Mouse (Mus musculus): Measurements from ENCODE around the gene Grap. TPM values are rescaled to one million over a fixed set of nuclear protein-coding genes. Genes with fewer than 3 reads are reported as not detected.

The Grap gene
- 10.2 and 11.8 TPM in 2 replicates for polyA plus RNA-seq (2016; fragmentation: Nextera tagmentation; extraction: Ambion mirVana)

GRCm38 (mm10) chr11:61652686-61653447 lies at the start of gene Grap:
Gene Grap, plus strand, starts transcription at chr11:61653265.
- no peaks in the 10 kb centered on the region for H3K27me3 ChIP-seq (ENCODE audit: insufficient read depth, poor library complexity, severe bottlenecking)
- no peak for DNase-seq (ENCODE audit: low spot score)
- no peaks in the 10 kb centered on the region for H3K9me3 ChIP-seq
- H3K4me1 ChIP-seq = peaks cover 15% of the 10 kb centered on the region
- H3K27ac ChIP-seq = peak within 1 kb of the TSS; percentile 54
- no peaks in the 10 kb centered on the region for H3K36me3 ChIP-seq
- peak within 1 kb of the TSS; percentile 29 for H3K4me3 ChIP-seq
- WGBS = 49% methylated on average over 10 of the region's 10 CpGs

DNA sequence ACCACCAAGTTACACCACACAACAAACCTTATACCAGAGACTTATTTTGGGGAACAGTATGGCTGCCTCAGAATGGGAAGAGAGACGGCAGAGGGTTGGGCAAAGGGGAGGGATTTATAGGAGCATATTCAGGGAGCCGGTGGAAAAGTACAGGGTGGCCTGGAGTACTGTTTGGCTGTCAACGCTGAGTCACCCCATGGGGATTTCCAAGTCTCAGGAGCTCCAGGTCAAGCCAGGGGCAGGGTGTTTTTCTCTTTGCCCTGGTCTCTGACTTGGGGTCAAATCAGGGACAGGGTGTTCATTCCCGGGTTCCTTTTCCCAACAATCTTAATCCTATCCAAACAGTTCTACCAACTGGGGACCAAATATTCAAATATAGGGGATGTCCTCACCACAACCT lies 45.0 kb upstream of the Grap start:
- no peaks in the 10 kb centered on the region for H3K4me1 ChIP-seq
- 68% methylated on average over 4 of the region's 4 CpGs for WGBS

GRCm38 (mm10) chr11:61611197-61611596 lies 41.9 kb upstream of the Grap start:
- Histone ChIP-seq H3K4me3 (no peak overlapping the region), H3K4me1 (peaks cover 15% of the 10 kb centered on the region), H3K27ac (no peak overlapping the region), H3K36me3 (no peaks in the 10 kb centered on the region), H3K27me3 (ENCODE audit: insufficient read depth, poor library complexity, severe bottlenecking) (no peaks in the 10 kb centered on the region), H3K9me3 (peaks cover 5% of the 10 kb centered on the region; the same call in 1 of the 2 replicates)
- WGBS = 67% methylated on average over 3 of the region's 3 CpGs
- DNase-seq (ENCODE audit: low spot score) = no peak

More for the DNA sequence above, 45.0 kb upstream of the Grap start:
- Histone ChIP-seq H3K27me3 (ENCODE audit: insufficient read depth, poor library complexity, severe bottlenecking) (no peaks in the 10 kb centered on the region), H3K9me3 (peaks cover 5% of the 10 kb centered on the region; the same call in 1 of the 2 replicates), H3K36me3 (no peaks in the 10 kb centered on the region), H3K27ac (no peak overlapping the region), H3K4me3 (no peak overlapping the region)
- no peak for DNase-seq (ENCODE audit: low spot score)

- peaks cover 25% of the 10 kb centered on the region for H3K4me1 ChIP-seq
- WGBS = 83% methylated on average over 4 of the region's 4 CpGs
- H3K27ac ChIP-seq = no peak overlapping the region
- H3K36me3 ChIP-seq = no peaks in the 10 kb centered on the region
- H3K9me3 ChIP-seq = peaks cover 5% of the 10 kb centered on the region; the same call in 1 of the 2 replicates
- no peaks in the 10 kb centered on the region for H3K27me3 ChIP-seq (ENCODE audit: insufficient read depth, poor library complexity, severe bottlenecking)
- H3K4me3 ChIP-seq = no peak overlapping the region
- DNase-seq (ENCODE audit: low spot score) = no peak
Measured at GRCm38 (mm10) chr11:61612116-61612635, 40.9 kb upstream of the Grap start.

GRCm38 (mm10) chr11:61614401-61614800 lies 38.7 kb upstream of the Grap start:
- Histone ChIP-seq H3K9me3 (no peaks in the 10 kb centered on the region), H3K27me3 (ENCODE audit: insufficient read depth, poor library complexity, severe bottlenecking) (no peaks in the 10 kb centered on the region), H3K4me3 (no peak overlapping the region), H3K27ac (no peak overlapping the region), H3K36me3 (no peaks in the 10 kb centered on the region), H3K4me1 (peaks cover 28% of the 10 kb centered on the region)
- WGBS = 62% methylated on average over 5 of the region's 5 CpGs
- DNase-seq (ENCODE audit: low spot score) = no peak

GRCm38 (mm10) chr11:61615686-61616522 lies 37.2 kb upstream of the Grap start:
- no peaks in the 10 kb centered on the region for H3K27me3 ChIP-seq (ENCODE audit: insufficient read depth, poor library complexity, severe bottlenecking)
- peak overlapping the region; percentile 51 for H3K4me3 ChIP-seq
- H3K36me3 ChIP-seq = no peaks in the 10 kb centered on the region
- 6% methylated on average over 19 of the region's 22 CpGs for WGBS
- no peak for DNase-seq (ENCODE audit: low spot score)
- H3K27ac ChIP-seq = peak overlapping the region; percentile 84
- H3K9me3 ChIP-seq = no peaks in the 10 kb centered on the region
- H3K4me1 ChIP-seq = peaks cover 39% of the 10 kb centered on the region

DNA sequence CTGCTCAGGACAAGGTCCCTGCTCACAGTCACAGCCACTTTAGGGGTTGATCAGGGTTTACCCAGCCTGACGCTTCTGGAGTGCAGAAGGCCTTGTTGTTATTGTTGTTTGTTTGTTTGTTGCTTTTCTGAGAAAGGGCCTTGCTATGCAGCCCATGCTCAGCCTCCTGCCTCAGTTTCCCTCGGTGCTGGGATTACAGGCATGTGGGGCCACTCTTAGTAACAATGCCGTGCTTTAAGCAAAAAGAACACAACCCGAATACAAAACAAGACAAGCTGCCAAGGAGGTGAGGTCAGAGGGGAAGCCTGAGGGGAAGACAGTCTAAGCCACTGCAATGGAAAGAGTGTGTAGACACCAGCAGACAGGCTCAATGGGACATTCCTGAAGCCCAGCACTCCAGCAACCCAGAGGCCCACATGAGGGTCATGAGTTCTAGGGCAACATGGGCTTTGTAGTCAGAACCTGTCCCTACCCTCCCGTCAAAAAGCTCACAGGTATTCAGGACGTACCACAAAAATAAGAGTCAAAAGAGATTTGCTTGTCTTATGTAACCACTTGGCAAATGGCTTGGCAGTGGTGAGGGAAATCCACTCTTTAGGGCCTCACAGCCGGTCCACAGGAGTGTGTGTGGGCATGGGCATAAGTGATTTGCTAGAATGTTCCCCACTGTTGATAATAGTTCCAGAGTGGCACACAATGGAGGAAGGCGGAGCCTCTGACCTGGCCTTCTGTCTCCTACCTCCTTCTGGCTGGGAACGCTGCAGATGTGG lies 36.4 kb upstream of the Grap start:
- WGBS = 64% methylated on average over 9 of the region's 9 CpGs
- H3K9me3 ChIP-seq = no peaks in the 10 kb centered on the region
- no peaks in the 10 kb centered on the region for H3K27me3 ChIP-seq (ENCODE audit: insufficient read depth, poor library complexity, severe bottlenecking)
- peaks cover 39% of the 10 kb centered on the region for H3K4me1 ChIP-seq
- no peaks in the 10 kb centered on the region for H3K36me3 ChIP-seq
- H3K27ac ChIP-seq = peak overlapping the region; percentile 84; the same call in 1 of the 2 replicates
- peak overlapping the region; percentile 51; the same call in 1 of the 2 replicates for H3K4me3 ChIP-seq
- DNase-seq (ENCODE audit: low spot score) = no peak

DNA sequence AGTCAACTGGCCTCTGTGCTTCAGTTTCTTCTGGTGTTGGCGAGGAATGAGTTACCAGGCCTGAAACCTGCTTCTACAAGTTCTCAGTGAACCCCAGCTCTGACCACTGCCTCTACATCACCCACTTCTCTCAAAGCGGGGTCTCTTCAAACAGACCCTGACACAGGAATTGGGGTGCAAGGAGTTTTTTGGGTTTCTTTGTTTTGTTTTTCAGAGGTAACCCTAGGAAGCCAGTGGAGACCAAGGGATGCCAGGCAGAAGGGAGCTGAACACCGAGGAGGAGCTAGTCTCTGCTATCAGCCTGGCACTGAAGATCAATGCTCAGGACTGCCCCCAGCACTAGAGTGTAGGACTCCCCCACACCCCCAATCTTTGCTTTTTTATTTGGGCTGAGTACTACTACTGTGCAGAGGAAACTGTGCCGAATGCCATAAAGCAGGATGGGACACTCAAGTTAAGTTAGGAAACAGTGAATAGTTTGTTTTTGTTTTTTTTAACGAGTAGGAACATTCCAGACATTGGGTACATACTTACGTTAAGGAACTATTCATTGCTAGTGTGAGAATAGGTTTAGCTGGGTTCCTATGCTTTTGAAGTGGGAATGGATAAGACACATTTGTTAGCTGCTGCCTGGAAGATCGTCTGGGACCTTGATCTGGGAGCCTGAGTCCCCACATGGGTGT lies 35.6 kb upstream of the Grap start:
- peak overlapping the region; percentile 49; the same call in 1 of the 2 replicates for H3K27ac ChIP-seq
- H3K4me1 ChIP-seq = peaks cover 39% of the 10 kb centered on the region
- 70% methylated on average over 7 of the region's 7 CpGs for WGBS
- no peak for DNase-seq (ENCODE audit: low spot score)
- no peaks in the 10 kb centered on the region for H3K36me3 ChIP-seq
- no peak overlapping the region for H3K4me3 ChIP-seq
- no peaks in the 10 kb centered on the region for H3K9me3 ChIP-seq
- H3K27me3 ChIP-seq (ENCODE audit: insufficient read depth, poor library complexity, severe bottlenecking) = no peaks in the 10 kb centered on the region

GRCm38 (mm10) chr11:61618131-61618530 lies 34.9 kb upstream of the Grap start:
- H3K27me3 ChIP-seq (ENCODE audit: insufficient read depth, poor library complexity, severe bottlenecking) = no peaks in the 10 kb centered on the region
- H3K36me3 ChIP-seq = no peaks in the 10 kb centered on the region
- 84% methylated on average over 8 of the region's 8 CpGs for WGBS
- H3K4me1 ChIP-seq = peaks cover 39% of the 10 kb centered on the region
- no peak overlapping the region for H3K4me3 ChIP-seq
- 0 out of 2 replicates have a peak overlapping the region, but pooled peaks have one; percentile 0 for H3K27ac ChIP-seq
- H3K9me3 ChIP-seq = no peaks in the 10 kb centered on the region
- DNase-seq (ENCODE audit: low spot score) = no peak

DNA sequence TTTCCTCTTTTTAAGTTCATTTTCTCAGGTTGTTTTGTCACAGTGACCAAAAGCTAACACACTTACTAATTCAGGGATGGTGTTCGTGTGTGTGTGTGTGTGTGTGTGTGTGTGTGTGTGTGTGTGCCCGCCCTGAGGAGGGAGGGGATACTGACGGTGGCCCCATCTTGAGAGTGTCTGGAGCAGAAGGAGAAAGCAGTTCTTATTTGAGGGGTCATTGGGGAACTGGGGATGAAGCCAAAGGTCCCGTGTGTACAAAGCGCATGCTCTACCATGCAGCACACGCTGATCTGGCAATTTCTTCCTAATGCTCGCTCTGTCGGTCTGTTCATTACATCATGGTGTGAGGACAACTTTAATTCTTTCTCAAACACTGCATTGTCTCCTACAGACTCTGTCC lies 34.5 kb upstream of the Grap start:
- peaks cover 39% of the 10 kb centered on the region for H3K4me1 ChIP-seq
- no peaks in the 10 kb centered on the region for H3K9me3 ChIP-seq
- no peak overlapping the region for H3K4me3 ChIP-seq
- 87% methylated on average over 8 of the region's 8 CpGs for WGBS
- H3K27ac ChIP-seq = no peak overlapping the region
- no peak for DNase-seq (ENCODE audit: low spot score)
- H3K36me3 ChIP-seq = no peaks in the 10 kb centered on the region
- H3K27me3 ChIP-seq (ENCODE audit: insufficient read depth, poor library complexity, severe bottlenecking) = no peaks in the 10 kb centered on the region

DNA sequence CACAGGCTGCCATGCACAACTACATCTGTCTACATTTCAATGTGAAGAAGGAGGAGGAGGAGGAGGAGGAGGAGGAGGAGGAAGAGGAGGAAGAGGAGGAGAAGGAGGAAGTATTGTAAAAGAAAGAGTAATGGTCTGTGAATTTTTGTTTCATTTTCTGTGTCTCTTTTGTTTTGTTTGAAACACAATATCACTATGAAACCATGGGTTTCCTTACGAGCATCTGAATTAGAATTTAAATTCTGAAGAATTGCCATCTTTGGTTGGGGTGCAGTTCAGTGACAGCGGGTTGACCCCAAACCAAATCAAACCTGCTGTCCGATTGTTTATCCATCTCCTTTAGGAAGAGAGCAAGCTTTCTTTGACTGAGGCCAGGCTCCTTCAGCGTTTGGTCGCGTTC lies 33.7 kb upstream of the Grap start:
- no peaks in the 10 kb centered on the region for H3K36me3 ChIP-seq
- H3K27me3 ChIP-seq (ENCODE audit: insufficient read depth, poor library complexity, severe bottlenecking) = no peaks in the 10 kb centered on the region
- H3K4me1 ChIP-seq = peaks cover 39% of the 10 kb centered on the region
- WGBS = 17% methylated on average over 6 of the region's 6 CpGs
- no peak for DNase-seq (ENCODE audit: low spot score)
- H3K27ac ChIP-seq = peak overlapping the region; percentile 85
- H3K9me3 ChIP-seq = no peaks in the 10 kb centered on the region
- peak overlapping the region; percentile 65 for H3K4me3 ChIP-seq

GRCm38 (mm10) chr11:61619791-61620241 lies 33.2 kb upstream of the Grap start:
- Histone ChIP-seq H3K9me3 (no peaks in the 10 kb centered on the region), H3K36me3 (no peaks in the 10 kb centered on the region), H3K4me3 (peak overlapping the region; percentile 65), H3K4me1 (peaks cover 38% of the 10 kb centered on the region), H3K27me3 (ENCODE audit: insufficient read depth, poor library complexity, severe bottlenecking) (no peaks in the 10 kb centered on the region), H3K27ac (peak overlapping the region; percentile 85)
- peak; percentile 84 for DNase-seq (ENCODE audit: low spot score)
- 1% methylated on average over 17 of the region's 17 CpGs for WGBS

All from heart, embryonic 10.5 days (tissue).